Mouse (Mus musculus) stomach, postnatal 0 days (tissue): ENCODE results near the gene Flrt1. TPM values are rescaled to one million over a fixed set of nuclear protein-coding genes. Genes with fewer than 3 reads are reported as not detected.

Experiments used
- ATAC-seq: fragments of 200-750 bp; cut with Nextera tagmentation; 2 replicates; pipeline ENCODE4 v1.8.0; 2017; ENCODE audit not compliant: low FRiP score, low TSS enrichment
- DNase-seq: peaks from one replicate; pipeline ENCODE4 v3.0.0-alpha.2; 2016; ENCODE audit warnings: low spot score
- H3K27ac ChIP-seq: fragments of 300-500 bp; sonication (generic); replicated peaks from 2 replicates; pipeline ENCODE4 v1.5.1; 2014; ENCODE audit warnings: mild to moderate bottlenecking, control low read depth
- H3K27me3 ChIP-seq: fragments of 300-500 bp; sonication (generic); 2 replicates; pipeline ENCODE4 v1.6.1; 2014; ENCODE audit warnings: low read length; ENCODE audit not compliant: control insufficient read depth, insufficient read depth
- H3K36me3 ChIP-seq: fragments of 300-500 bp; sonication (generic); 2 replicates; pipeline ENCODE4 v1.6.1; 2014; ENCODE audit warnings: low read length, mixed read lengths; ENCODE audit not compliant: control insufficient read depth, insufficient read depth
- H3K4me1 ChIP-seq: fragments of 300-500 bp; sonication (generic); replicated peaks from 2 replicates; pipeline ENCODE4 v1.6.1; 2014; ENCODE audit warnings: antibody characterized with exemption; ENCODE audit not compliant: control insufficient read depth, insufficient read depth
- H3K4me2 ChIP-seq: fragments of 300-500 bp; sonication (generic); replicated peaks from 2 replicates; pipeline ENCODE4 v1.6.1; 2014; ENCODE audit warnings: low read depth, mild to moderate bottlenecking, control low read depth, moderate library complexity
- H3K4me3 ChIP-seq: fragments of 300-500 bp; sonication (generic); 2 replicates; pipeline ENCODE4 v1.5.1; 2014; ENCODE audit warnings: low read depth, low read length, control low read depth
- H3K9ac ChIP-seq: fragments of 300-500 bp; sonication (generic); 2 replicates; pipeline ENCODE4 v1.6.1; 2014; ENCODE audit warnings: mild to moderate bottlenecking, low read length, control low read depth, mixed read lengths
- H3K9me3 ChIP-seq: fragments of 300-500 bp; sonication (generic); 2 replicates; pipeline ENCODE4 v1.6.1; 2016; ENCODE audit warnings: low read length; ENCODE audit not compliant: control insufficient read depth
- CTCF ChIP-seq: IDR thresholded peaks from 2 replicates; pipeline ENCODE4 v1.5.1; 2016; ENCODE audit warnings: antibody characterized with exemption, low read depth, mild to moderate bottlenecking, moderate library complexity
- EP300 ChIP-seq: optimal IDR thresholded peaks from 2 replicates; pipeline ENCODE3; 2016; ENCODE audit warnings: antibody characterized with exemption
- WGBS: fragments of 180-500 bp; shearing (Covaris S2); extraction: QIAGEN DNeasy Blood & Tissue Kit; methylation state at CpG from one replicate; pipeline ENCODE4 v1.1.7; 2014; 5-methylcytosine and 5-hydroxymethylcytosine counted together
- polyA plus RNA-seq: library from polyadenylated mRNA; unstranded; fragments of >200 nt; fragmentation: Nextera tagmentation; extraction: Ambion mirVana; gene quantifications from 2 replicates; pipeline ENCODE4 v1.2.1, GENCODE M21; 2015

The Flrt1 gene
- polyA plus RNA-seq, 1 experiment from 2014 or later = 1.1 TPM

- 38% methylated on average over 7 of the region's 8 CpGs for whole genome bisulfite sequencing
- DNase-seq (no peak), ATAC-seq (no peak)
- Histone ChIP-seq H3K27me3 (no peaks in the 10 kb centered on the region), H3K36me3 (no peaks in the 10 kb centered on the region), H3K4me2 (no peak overlapping the region), H3K27ac (no peak overlapping the region), H3K4me3 (no peak overlapping the region), H3K4me1 (peaks cover 3% of the 10 kb centered on the region), H3K9me3 (no peaks in the 10 kb centered on the region), H3K9ac (no peak overlapping the region)
- TF ChIP-seq EP300 (no peak), CTCF (no peak)
These were observed 38.6 kb downstream of the Flrt1 start for GRCm38 (mm10) chr19:7066828-7067342.

DNA sequence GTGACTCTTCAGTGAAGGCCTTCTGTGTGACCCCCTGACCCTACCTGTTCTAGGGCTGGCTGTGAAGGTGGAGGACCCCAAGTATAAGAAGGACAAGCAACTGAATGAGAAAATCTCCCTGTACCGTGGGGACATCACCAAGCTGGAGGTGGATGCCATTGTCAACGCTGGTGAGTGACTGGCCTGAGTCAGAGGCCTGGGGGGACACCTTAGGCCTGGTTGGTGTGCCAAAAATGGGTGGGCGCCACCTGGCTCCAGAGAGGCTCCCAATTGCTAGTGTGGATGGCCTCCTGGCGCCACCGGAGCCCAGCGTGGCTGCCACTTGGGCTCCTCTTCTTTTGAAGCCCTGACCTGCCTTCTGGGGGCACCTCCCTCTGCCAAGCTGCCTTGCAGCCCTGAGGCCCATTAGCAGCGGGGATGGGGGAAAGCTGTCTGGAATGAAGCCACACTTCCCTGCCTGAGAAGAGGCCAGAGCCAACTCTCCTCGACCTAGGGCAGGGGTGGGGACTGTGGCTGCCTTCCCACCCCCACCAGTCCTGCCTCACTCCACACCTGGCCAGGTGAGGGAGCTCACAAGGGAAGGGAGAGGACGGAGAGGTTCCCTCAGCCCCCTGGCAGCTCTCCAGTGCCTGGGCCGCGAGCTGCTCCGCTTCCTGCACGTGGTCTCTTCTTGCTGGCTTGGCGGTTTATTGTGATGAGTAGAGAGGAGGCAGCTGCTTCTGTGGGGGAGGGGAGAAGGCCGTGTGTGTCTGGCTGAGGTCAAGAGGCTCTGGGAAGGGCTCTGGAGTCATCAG, 39.3 kb downstream of the Flrt1 start:
- H3K36me3 ChIP-seq = no peaks in the 10 kb centered on the region
- peak overlapping the region; percentile 38 for H3K9ac ChIP-seq
- no peak overlapping the region for H3K4me3 ChIP-seq
- no peaks in the 10 kb centered on the region for H3K9me3 ChIP-seq
- peaks cover 3% of the 10 kb centered on the region for H3K4me1 ChIP-seq
- no peak for TF ChIP-seq CTCF
- no peak for TF ChIP-seq EP300
- peak overlapping the region; percentile 9; the same call in 1 of the 2 replicates for H3K27ac ChIP-seq
- 34% methylated on average over 15 of the region's 15 CpGs for WGBS
- DNase-seq (peak; percentile 45), ATAC-seq (0 out of 2 replicates have a peak, but pooled peaks have one; percentile 2)
- no peaks in the 10 kb centered on the region for H3K27me3 ChIP-seq
- H3K4me2 ChIP-seq = no peak overlapping the region

DNA sequence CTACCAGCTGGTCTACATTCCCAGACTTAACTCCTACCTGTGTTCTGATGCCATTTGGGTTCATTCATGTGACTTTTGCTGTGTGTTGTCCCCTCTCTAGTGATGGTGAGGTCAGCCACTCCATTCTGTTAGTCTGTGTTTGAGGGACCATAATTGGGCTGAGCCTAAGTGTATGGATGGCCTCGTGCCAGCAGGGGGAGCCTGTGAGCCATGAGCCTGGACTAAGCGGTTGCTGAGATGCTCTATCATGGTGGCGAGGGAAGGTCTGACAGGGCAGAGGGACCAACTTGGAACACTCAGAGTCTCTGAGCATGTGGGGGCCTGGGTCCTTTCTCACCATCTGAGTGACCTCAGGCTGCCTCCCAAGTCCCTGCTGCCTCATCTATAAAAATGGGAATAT, 41.0 kb downstream of the Flrt1 start:
- 10% methylated on average over 3 of the region's 3 CpGs for WGBS
- no peak overlapping the region for H3K27ac ChIP-seq
- no peak overlapping the region for H3K9ac ChIP-seq
- DNase-seq = peak; percentile 85
- H3K4me1 ChIP-seq = peaks cover 3% of the 10 kb centered on the region
- no peaks in the 10 kb centered on the region for H3K36me3 ChIP-seq
- peak; percentile 62 for ATAC-seq
- no peak overlapping the region for H3K4me3 ChIP-seq
- TF ChIP-seq EP300 (no peak), CTCF (peak; percentile 99)
- H3K9me3 ChIP-seq = no peaks in the 10 kb centered on the region
- no peaks in the 10 kb centered on the region for H3K27me3 ChIP-seq
- no peak overlapping the region for H3K4me2 ChIP-seq

DNA sequence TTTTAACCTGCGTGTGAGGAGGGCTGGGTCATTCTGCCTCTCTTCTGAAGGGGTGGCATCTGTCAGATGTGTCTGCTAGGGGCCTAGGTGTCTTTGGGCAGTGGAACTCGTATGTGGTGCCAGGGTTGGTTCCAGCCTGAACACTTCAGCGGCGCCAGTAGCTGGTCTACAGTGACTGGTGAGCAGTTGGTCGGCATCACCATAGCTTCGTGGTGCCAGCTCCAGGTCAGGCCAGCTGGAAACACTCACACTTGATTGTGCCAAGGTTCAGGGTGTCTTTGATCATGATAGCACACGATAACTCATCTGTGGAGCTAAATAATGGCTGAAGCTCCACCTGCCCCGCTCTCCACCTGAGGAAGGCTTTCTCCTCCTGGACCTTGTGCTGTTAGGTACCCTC, 42.6 kb downstream of the Flrt1 start:
- Histone ChIP-seq H3K9ac (no peak overlapping the region), H3K4me1 (peaks cover 3% of the 10 kb centered on the region), H3K27me3 (no peaks in the 10 kb centered on the region), H3K4me2 (no peak overlapping the region), H3K36me3 (no peaks in the 10 kb centered on the region), H3K4me3 (no peak overlapping the region), H3K27ac (no peak overlapping the region), H3K9me3 (no peaks in the 10 kb centered on the region)
- ATAC-seq (no peak), DNase-seq (no peak)
- no peak for TF ChIP-seq CTCF
- no peak for TF ChIP-seq EP300
- whole genome bisulfite sequencing = 86% methylated on average over 8 of the region's 8 CpGs

- ATAC-seq (no peak), DNase-seq (no peak)
- no peak overlapping the region for H3K27ac ChIP-seq
- no peak overlapping the region for H3K4me3 ChIP-seq
- 87% methylated on average over 5 of the region's 5 CpGs for WGBS
- H3K27me3 ChIP-seq = no peaks in the 10 kb centered on the region
- H3K4me2 ChIP-seq = no peak overlapping the region
- TF ChIP-seq EP300 (no peak), CTCF (no peak)
- no peaks in the 10 kb centered on the region for H3K9me3 ChIP-seq
- no peak overlapping the region for H3K9ac ChIP-seq
- H3K36me3 ChIP-seq = no peaks in the 10 kb centered on the region
- H3K4me1 ChIP-seq = peaks cover 3% of the 10 kb centered on the region
These were observed 43.4 kb downstream of the Flrt1 start for GRCm38 (mm10) chr19:7062110-7062509.

- DNase-seq (no peak), ATAC-seq (no peak)
- H3K36me3 ChIP-seq = no peaks in the 10 kb centered on the region
- H3K27ac ChIP-seq = peak overlapping the region; percentile 78; the same call in 1 of the 2 replicates
- no peaks in the 10 kb centered on the region for H3K27me3 ChIP-seq
- peak overlapping the region; percentile 100; the same call in 1 of the 2 replicates for H3K4me2 ChIP-seq
- 70% methylated on average over 6 of the region's 6 CpGs for WGBS
- TF ChIP-seq CTCF (no peak), EP300 (no peak)
- H3K9ac ChIP-seq = no peak overlapping the region
- H3K4me1 ChIP-seq = no peaks in the 10 kb centered on the region; the same call in 1 of the 2 replicates
- H3K9me3 ChIP-seq = no peaks in the 10 kb centered on the region
- H3K4me3 ChIP-seq = no peak overlapping the region
These were observed 47.0 kb downstream of the Flrt1 start for GRCm38 (mm10) chr19:7058541-7058940.
